Mouse (Mus musculus) C2C12 (cell line): ENCODE data around the gene Zfp827. TPM values are rescaled to one million over a fixed set of nuclear protein-coding genes. Genes with fewer than 3 reads are reported as not detected.
A peak's percentile ranks its signal among the peaks of the same experiment; 100 is the strongest.

Experiments used
- H3K27me3 ChIP-seq: one replicate; pipeline ENCODE4 v1.6.1; 2011; ENCODE audit not compliant: control insufficient read depth, insufficient read depth, insufficient read length
- H3K36me3 ChIP-seq: one replicate; pipeline ENCODE4 v1.6.1; 2011; ENCODE audit not compliant: control insufficient read depth, insufficient read depth
- H3K4me3 ChIP-seq: one replicate; pipeline ENCODE4 v1.5.1; 2011; ENCODE audit warnings: mild to moderate bottlenecking, control low read depth; ENCODE audit not compliant: poor library complexity, insufficient read depth, severe bottlenecking
- H3K79me2 ChIP-seq: one replicate; pipeline ENCODE4 v1.6.1; 2011; ENCODE audit not compliant: control insufficient read depth, insufficient read depth
- H3K79me3 ChIP-seq: one replicate; pipeline ENCODE4 v1.6.1; 2011; ENCODE audit warnings: low read depth, control low read depth
- H3ac ChIP-seq: one replicate; pipeline ENCODE3; 2011; ENCODE audit warnings: low read depth; ENCODE audit not compliant: control insufficient read depth, insufficient read length
- CEBPB ChIP-seq: IDR thresholded peaks from one replicate; pipeline ENCODE4 v1.6.1; 2011; ENCODE audit warnings: low read depth, mild to moderate bottlenecking, control low read depth, moderate library complexity
- CTCF ChIP-seq: IDR thresholded peaks from one replicate; pipeline ENCODE4 v1.5.1; 2011; ENCODE audit not compliant: control insufficient read depth, insufficient read depth, insufficient read length
- FOSL1 ChIP-seq: IDR thresholded peaks from one replicate; pipeline ENCODE4 v1.8.0; 2011; ENCODE audit warnings: mild to moderate bottlenecking, low read length; ENCODE audit not compliant: poor library complexity, insufficient read depth, severe bottlenecking
- MAX ChIP-seq: IDR thresholded peaks from one replicate; pipeline ENCODE4 v1.6.1; 2011; ENCODE audit warnings: mild to moderate bottlenecking, control low read depth
- MYOD1 ChIP-seq: IDR thresholded peaks from one replicate; pipeline ENCODE4 v1.6.1; 2011; ENCODE audit warnings: low read depth; ENCODE audit not compliant: control insufficient read depth, insufficient read length
- MYOG ChIP-seq: IDR thresholded peaks from one replicate; pipeline ENCODE4 v1.6.1; 2011; ENCODE audit not compliant: control insufficient read depth, insufficient read length; ENCODE audit errors: extremely low read depth
- USF1 ChIP-seq: IDR thresholded peaks from one replicate; pipeline ENCODE4 v1.6.1; 2011; ENCODE audit warnings: low read depth, mild to moderate bottlenecking, control low read depth, moderate library complexity
- polyA plus RNA-seq: library from polyadenylated mRNA; unstranded; fragments of >200 nt; fragmentation: generic; extraction: Trizol; gene quantifications from one replicate; pipeline ENCODE4 v1.2.1, GENCODE M21; 2012; ENCODE audit warnings: missing spikeins

Zfp827 gene
- polyA plus RNA-seq, 1 experiment, result 7.6 TPM

- H3K36me3 ChIP-seq, result peaks cover 5% of the 10 kb centered on the region
- TF ChIP-seq FOSL1, result no peak
- no peak for TF ChIP-seq CEBPB
- no peak for TF ChIP-seq USF1
Measured at GRCm38 (mm10) chr8:79148799-79149198, 120.6 kb downstream of the Zfp827 start.

GRCm38 (mm10) chr8:79149880-79150279 is 121.6 kb downstream of the Zfp827 start:
- TF ChIP-seq MYOD1 (no peak), MAX (no peak), MYOG (no peak), USF1 (no peak), FOSL1 (no peak), CEBPB (no peak), CTCF (no peak)
- H3K79me2 ChIP-seq, result no peaks in the 10 kb centered on the region
- H3K27me3 ChIP-seq, result no peaks in the 10 kb centered on the region
- H3K79me3 ChIP-seq, result no peaks in the 10 kb centered on the region
- peaks cover 7% of the 10 kb centered on the region for H3K36me3 ChIP-seq
- no peak overlapping the region for H3ac ChIP-seq
- H3K4me3 ChIP-seq, result no peak overlapping the region

More at GRCm38 (mm10) chr8:79148799-79149198, 120.6 kb downstream of the Zfp827 start:
- Histone ChIP-seq H3K4me3 (no peak overlapping the region), H3K79me3 (no peaks in the 10 kb centered on the region), H3ac (no peak overlapping the region), H3K27me3 (no peaks in the 10 kb centered on the region), H3K79me2 (no peaks in the 10 kb centered on the region)

- no peak overlapping the region for H3ac ChIP-seq
- H3K4me3 ChIP-seq, result no peak overlapping the region
- H3K36me3 ChIP-seq, result peaks cover 9% of the 10 kb centered on the region
- H3K27me3 ChIP-seq, result no peaks in the 10 kb centered on the region
- H3K79me3 ChIP-seq, result no peaks in the 10 kb centered on the region
- TF ChIP-seq MAX (peak; percentile 99), FOSL1 (peak; percentile 92), CTCF (no peak)
- H3K79me2 ChIP-seq, result no peaks in the 10 kb centered on the region
Measured at GRCm38 (mm10) chr8:79150544-79151192, 122.4 kb downstream of the Zfp827 start.

GRCm38 (mm10) chr8:79151644-79152043 is 123.4 kb downstream of the Zfp827 start:
- no peaks in the 10 kb centered on the region for H3K79me3 ChIP-seq
- H3K36me3 ChIP-seq, result peaks cover 12% of the 10 kb centered on the region
- H3ac ChIP-seq, result no peak overlapping the region
- no peaks in the 10 kb centered on the region for H3K27me3 ChIP-seq
- no peak overlapping the region for H3K4me3 ChIP-seq
- TF ChIP-seq MYOD1, result no peak
- TF ChIP-seq MYOG, result no peak
- TF ChIP-seq MAX, result no peak
- H3K79me2 ChIP-seq, result no peaks in the 10 kb centered on the region

- H3K36me3 ChIP-seq, result peaks cover 17% of the 10 kb centered on the region
- H3K4me3 ChIP-seq, result no peak overlapping the region
- H3ac ChIP-seq, result no peak overlapping the region
- H3K79me2 ChIP-seq, result no peaks in the 10 kb centered on the region
- TF ChIP-seq CTCF, result no peak
- TF ChIP-seq MYOG, result no peak
- no peak for TF ChIP-seq MAX
- no peak for TF ChIP-seq USF1
- H3K79me3 ChIP-seq, result no peaks in the 10 kb centered on the region
- H3K27me3 ChIP-seq, result no peaks in the 10 kb centered on the region
Measured at GRCm38 (mm10) chr8:79153201-79153600, 125.0 kb downstream of the Zfp827 start.

- Histone ChIP-seq H3ac (no peak overlapping the region), H3K27me3 (no peaks in the 10 kb centered on the region), H3K4me3 (no peak overlapping the region), H3K79me2 (no peaks in the 10 kb centered on the region), H3K79me3 (no peaks in the 10 kb centered on the region), H3K36me3 (peaks cover 17% of the 10 kb centered on the region)
- no peak for TF ChIP-seq MYOD1
- no peak for TF ChIP-seq FOSL1
- no peak for TF ChIP-seq CTCF
- TF ChIP-seq CEBPB, result no peak
- TF ChIP-seq MYOG, result no peak
- no peak for TF ChIP-seq MAX
- TF ChIP-seq USF1, result no peak
Measured at GRCm38 (mm10) chr8:79153637-79154036, 125.4 kb downstream of the Zfp827 start.
